Mouse (Mus musculus): ENCODE measurements around the gene Rnase13. TPM values are rescaled to one million over a fixed set of nuclear protein-coding genes. Genes with fewer than 3 reads are reported as not detected.

Rnase13 gene
- polyA plus RNA-seq, 2 experiments, result not detected

- no peak overlapping the region for H3K9ac ChIP-seq (replicated peaks)
- peak; percentile 14; the same call in 1 of the 2 replicates for ATAC-seq (ENCODE audit: insufficient read depth)
- TF ChIP-seq CTCF (IDR thresholded peaks at IDR 0.05; ENCODE audit: low read depth) (no peak), EP300 (IDR thresholded peaks at IDR 0.05; ENCODE audit: low read depth) (no peak)
- no peaks in the 10 kb centered on the region for H3K9me3 ChIP-seq (ENCODE audit: control insufficient read depth, low read length)
- DNase-seq (ENCODE audit: low read depth in 3 of 3, low spot score in 3 of 3), result no peak
- H3K27ac ChIP-seq, result no peak overlapping the region
- peak overlapping the region; percentile 96 for H3K4me2 ChIP-seq (ENCODE audit: low read depth)
- peaks cover 6 to 11% of the 10 kb centered on the region in 2 experiments for H3K4me1 ChIP-seq (replicated peaks; ENCODE audit: control insufficient read depth in 2 of 2, insufficient read depth in 2 of 2, low read length in 1 of 2)
- H3K4me3 ChIP-seq (ENCODE audit: insufficient read depth in 1 of 2, low read depth in 2 of 2, low read length in 2 of 2), result peak overlapping the region; percentile 79 to 90; a peak in 3 of 4 replicates
- H3K36me3 ChIP-seq (replicated peaks; ENCODE audit: control insufficient read depth, insufficient read depth, low read depth), result no peaks in the 10 kb centered on the region
- 2% methylated on average over 14 of the region's 14 CpGs for WGBS (ENCODE audit: insufficient replicate concordance)
- H3K27me3 ChIP-seq (ENCODE audit: control insufficient read depth, insufficient read depth, low read length), result no peaks in the 10 kb centered on the region
Observed at GRCm38 (mm10) chr14:51884031-51884544, 38.5 kb downstream of the Rnase13 start.

- Histone ChIP-seq H3K4me2 (ENCODE audit: low read depth) (peak overlapping the region; percentile 96), H3K27ac (no peak overlapping the region), H3K9me3 (ENCODE audit: control insufficient read depth, low read length) (no peaks in the 10 kb centered on the region), H3K9ac (replicated peaks) (no peak overlapping the region), H3K4me3 (ENCODE audit: insufficient read depth in 1 of 2, low read depth in 2 of 2, low read length in 2 of 2) (peak overlapping the region; percentile 79 to 90; a peak in 2 of 4 replicates), H3K4me1 (replicated peaks; ENCODE audit: control insufficient read depth in 2 of 2, insufficient read depth in 2 of 2, low read length in 1 of 2) (peaks cover 6 to 11% of the 10 kb centered on the region in 2 experiments), H3K36me3 (replicated peaks; ENCODE audit: control insufficient read depth, insufficient read depth, low read depth) (no peaks in the 10 kb centered on the region), H3K27me3 (ENCODE audit: control insufficient read depth, insufficient read depth, low read length) (no peaks in the 10 kb centered on the region)
- no peak for TF ChIP-seq EP300 (IDR thresholded peaks at IDR 0.05; ENCODE audit: low read depth)
- TF ChIP-seq CTCF (IDR thresholded peaks at IDR 0.05; ENCODE audit: low read depth), result peak; percentile 64
- ATAC-seq (ENCODE audit: insufficient read depth) (no peak), DNase-seq (ENCODE audit: low read depth in 3 of 3, low spot score in 3 of 3) (peak; percentile 45 to 65 (median 49))
- 1% methylated on average over 4 of the region's 4 CpGs for WGBS (ENCODE audit: insufficient replicate concordance)
Observed at GRCm38 (mm10) chr14:51883527-51884030, 39.0 kb downstream of the Rnase13 start.

- WGBS (ENCODE audit: insufficient replicate concordance), result 50% methylated on average over 3 of the region's 3 CpGs
- H3K4me2 ChIP-seq (ENCODE audit: low read depth), result no peak overlapping the region
- H3K9ac ChIP-seq (replicated peaks), result no peak overlapping the region
- H3K4me3 ChIP-seq (ENCODE audit: insufficient read depth in 1 of 2, low read depth in 2 of 2, low read length in 2 of 2), result no peak overlapping the region
- H3K4me1 ChIP-seq (replicated peaks; ENCODE audit: control insufficient read depth in 2 of 2, insufficient read depth in 2 of 2, low read length in 1 of 2), result no peaks in the 10 kb centered on the region
- no peaks in the 10 kb centered on the region for H3K36me3 ChIP-seq (replicated peaks; ENCODE audit: control insufficient read depth, insufficient read depth, low read depth)
- H3K27me3 ChIP-seq (ENCODE audit: control insufficient read depth, insufficient read depth, low read length), result no peaks in the 10 kb centered on the region
- H3K27ac ChIP-seq, result no peak overlapping the region
- DNase-seq (ENCODE audit: low read depth in 3 of 3, low spot score in 3 of 3) (no peak), ATAC-seq (ENCODE audit: insufficient read depth) (no peak)
- no peaks in the 10 kb centered on the region for H3K9me3 ChIP-seq (ENCODE audit: control insufficient read depth, low read length)
- TF ChIP-seq CTCF (IDR thresholded peaks at IDR 0.05; ENCODE audit: low read depth) (no peak), EP300 (IDR thresholded peaks at IDR 0.05; ENCODE audit: low read depth) (no peak)
Observed at GRCm38 (mm10) chr14:51877517-51877916, 45.1 kb downstream of the Rnase13 start.

- no peaks in the 10 kb centered on the region for H3K9me3 ChIP-seq (ENCODE audit: control insufficient read depth, low read length)
- H3K9ac ChIP-seq (replicated peaks), result no peak overlapping the region
- no peaks in the 10 kb centered on the region for H3K27me3 ChIP-seq (ENCODE audit: control insufficient read depth, insufficient read depth, low read length)
- TF ChIP-seq CTCF (IDR thresholded peaks at IDR 0.05; ENCODE audit: low read depth) (no peak), EP300 (IDR thresholded peaks at IDR 0.05; ENCODE audit: low read depth) (no peak)
- DNase-seq (ENCODE audit: low read depth in 3 of 3, low spot score in 3 of 3), result no peak
- 64% methylated on average over 9 of the region's 9 CpGs for WGBS (ENCODE audit: insufficient replicate concordance)
- H3K27ac ChIP-seq, result no peak overlapping the region
- ATAC-seq (ENCODE audit: insufficient read depth), result no peak
- no peaks in the 10 kb centered on the region for H3K36me3 ChIP-seq (replicated peaks; ENCODE audit: control insufficient read depth, insufficient read depth, low read depth)
- H3K4me3 ChIP-seq (ENCODE audit: insufficient read depth in 1 of 2, low read depth in 2 of 2, low read length in 2 of 2), result no peak overlapping the region
- no peaks in the 10 kb centered on the region for H3K4me1 ChIP-seq (replicated peaks; ENCODE audit: control insufficient read depth in 2 of 2, insufficient read depth in 2 of 2, low read length in 1 of 2)
- no peak overlapping the region for H3K4me2 ChIP-seq (ENCODE audit: low read depth)
Observed at GRCm38 (mm10) chr14:51871741-51872140, 50.8 kb downstream of the Rnase13 start.

Other genes starting within 250 kb of the Rnase13 start
- gene Gm17079, start 227.3 kb downstream of the Rnase13 start, polyA plus RNA-seq (2012; rRNA removed), result not detected in 2 replicates
- gene Gm17079, start 227.3 kb downstream of the Rnase13 start, polyA plus RNA-seq (2014; fragmentation: Nextera tagmentation; extraction: Ambion mirVana), result not detected in 2 replicates
- not detected in 2 replicates for gene Gm5800, start 205.6 kb downstream of the Rnase13 start, polyA plus RNA-seq (2012; rRNA removed)
- not detected in 2 replicates for gene Gm5800, start 205.6 kb downstream of the Rnase13 start, polyA plus RNA-seq (2014; fragmentation: Nextera tagmentation; extraction: Ambion mirVana)
- not detected in 2 replicates for gene Ang4, start 149.2 kb downstream of the Rnase13 start, polyA plus RNA-seq (2012; rRNA removed)
- not detected in 2 replicates for gene Ang4, start 149.2 kb downstream of the Rnase13 start, polyA plus RNA-seq (2014; fragmentation: Nextera tagmentation; extraction: Ambion mirVana)
- gene AY358078, start 122.7 kb downstream of the Rnase13 start, polyA plus RNA-seq (2012; rRNA removed), result not detected in 2 replicates
- not detected in 2 replicates for gene AY358078, start 122.7 kb downstream of the Rnase13 start, polyA plus RNA-seq (2014; fragmentation: Nextera tagmentation; extraction: Ambion mirVana)
- 13.2 and 25.0 TPM in 2 replicates for gene Ear6, start 69.1 kb downstream of the Rnase13 start, polyA plus RNA-seq (2012; rRNA removed)
- gene Ear6, start 69.1 kb downstream of the Rnase13 start, polyA plus RNA-seq (2014; fragmentation: Nextera tagmentation; extraction: Ambion mirVana), result 2.4 and 3.9 TPM in 2 replicates
- gene Mettl17, start 37.9 kb downstream of the Rnase13 start, polyA plus RNA-seq (2012; rRNA removed), result 7.5 and 9.5 TPM in 2 replicates
- gene Mettl17, start 37.9 kb downstream of the Rnase13 start, polyA plus RNA-seq (2014; fragmentation: Nextera tagmentation; extraction: Ambion mirVana), result 10.2 and 10.8 TPM in 2 replicates
- 0.15 and 0.23 TPM in 2 replicates for gene Slc39a2, start 29.9 kb downstream of the Rnase13 start, polyA plus RNA-seq (2012; rRNA removed)
- 0.05 TPM in 1 of 2 replicates, not detected in the other for gene Slc39a2, start 29.9 kb downstream of the Rnase13 start, polyA plus RNA-seq (2014; fragmentation: Nextera tagmentation; extraction: Ambion mirVana)
- 11.6 and 11.7 TPM in 2 replicates for gene Ndrg2, start 8.6 kb downstream of the Rnase13 start, polyA plus RNA-seq (2012; rRNA removed)
- gene Ndrg2, start 8.6 kb downstream of the Rnase13 start, polyA plus RNA-seq (2014; fragmentation: Nextera tagmentation; extraction: Ambion mirVana), result 13.5 and 14.7 TPM in 2 replicates
- not detected in 2 replicates for gene Tppp2, start 4.3 kb downstream of the Rnase13 start, polyA plus RNA-seq (2012; rRNA removed)
- gene Tppp2, start 4.3 kb downstream of the Rnase13 start, polyA plus RNA-seq (2014; fragmentation: Nextera tagmentation; extraction: Ambion mirVana), result not detected in 2 replicates
- gene Arhgef40, start 61.9 kb upstream of the Rnase13 start, polyA plus RNA-seq (2012; rRNA removed), result 14.1 and 15.3 TPM in 2 replicates
- gene Arhgef40, start 61.9 kb upstream of the Rnase13 start, polyA plus RNA-seq (2014; fragmentation: Nextera tagmentation; extraction: Ambion mirVana), result 9.4 and 16.5 TPM in 2 replicates
- gene Tmem253, start 92.9 kb upstream of the Rnase13 start, polyA plus RNA-seq (2012; rRNA removed), result 0.06 and 0.08 TPM in 2 replicates
- 0.24 TPM in 1 of 2 replicates, not detected in the other for gene Tmem253, start 92.9 kb upstream of the Rnase13 start, polyA plus RNA-seq (2014; fragmentation: Nextera tagmentation; extraction: Ambion mirVana)
- 9.7 and 10.4 TPM in 2 replicates for gene Zfp219, start 98.0 kb upstream of the Rnase13 start, polyA plus RNA-seq (2012; rRNA removed)
- 7.4 and 9.8 TPM in 2 replicates for gene Zfp219, start 98.0 kb upstream of the Rnase13 start, polyA plus RNA-seq (2014; fragmentation: Nextera tagmentation; extraction: Ambion mirVana)
- gene Olfr221, start 119.7 kb upstream of the Rnase13 start, polyA plus RNA-seq (2012; rRNA removed), result not detected in 2 replicates
- not detected in 2 replicates for gene Olfr221, start 119.7 kb upstream of the Rnase13 start, polyA plus RNA-seq (2014; fragmentation: Nextera tagmentation; extraction: Ambion mirVana)
- gene Hnrnpc, start 181.3 kb upstream of the Rnase13 start, polyA plus RNA-seq (2012; rRNA removed), result 94.9 and 161 TPM in 2 replicates
- gene Hnrnpc, start 181.3 kb upstream of the Rnase13 start, polyA plus RNA-seq (2014; fragmentation: Nextera tagmentation; extraction: Ambion mirVana), result 240 and 269 TPM in 2 replicates
- gene Rpgrip1, start 187.9 kb upstream of the Rnase13 start, polyA plus RNA-seq (2012; rRNA removed), result 0.31 and 0.41 TPM in 2 replicates
- 48.5 and 50.1 TPM in 2 replicates for gene Rpgrip1, start 187.9 kb upstream of the Rnase13 start, polyA plus RNA-seq (2014; fragmentation: Nextera tagmentation; extraction: Ambion mirVana)

Data from liver, embryonic 14.5 days (tissue).